Mouse (Mus musculus) stomach, embryonic 16.5 days (tissue): Measurements from ENCODE around the gene Gprasp2. TPM values are rescaled to one million over a fixed set of nuclear protein-coding genes. Genes with fewer than 3 reads are reported as not detected.
A peak's percentile ranks its signal among the peaks of the same experiment; 100 is the strongest.
"Not testable (repeated sequence)": the region's sequence is repeated elsewhere in the genome, so short reads cannot be mapped to it uniquely, and the experiment has no call there.

Source experiments
- ATAC-seq: fragments of 200-750 bp; cut with Nextera tagmentation; 2 replicates; pipeline ENCODE4 v1.8.0; 2017; ENCODE audit warnings: moderate number of reproducible peaks, moderate TSS enrichment; ENCODE audit not compliant: insufficient read depth, low FRiP score
- H3K27ac ChIP-seq: fragments of 300-500 bp; sonication (generic); 2 replicates; pipeline ENCODE4 v1.5.1; 2014; ENCODE audit warnings: low read length
- H3K27me3 ChIP-seq: fragments of 300-500 bp; sonication (generic); 2 replicates; pipeline ENCODE4 v1.6.1; 2014; ENCODE audit warnings: low read length, control low read depth, mixed read lengths; ENCODE audit not compliant: control insufficient read depth, insufficient read depth
- H3K36me3 ChIP-seq: fragments of 300-500 bp; sonication (generic); 2 replicates; pipeline ENCODE4 v1.6.1; 2014; ENCODE audit warnings: low read length; ENCODE audit not compliant: control insufficient read depth, insufficient read depth
- H3K4me1 ChIP-seq: fragments of 300-500 bp; sonication (generic); 2 replicates; pipeline ENCODE4 v1.6.1; 2014; ENCODE audit warnings: low read length, control low read depth, mixed read lengths; ENCODE audit not compliant: control insufficient read depth, insufficient read depth
- H3K4me2 ChIP-seq: fragments of 300-500 bp; sonication (generic); 2 replicates; pipeline ENCODE4 v1.6.1; 2014; ENCODE audit warnings: low read depth, low read length, mixed read lengths
- H3K4me3 ChIP-seq: fragments of 300-500 bp; sonication (generic); replicated peaks from 2 replicates; pipeline ENCODE4 v1.5.1; 2014; ENCODE audit warnings: mild to moderate bottlenecking, low read length
- H3K9ac ChIP-seq: fragments of 300-500 bp; sonication (generic); 2 replicates; pipeline ENCODE4 v1.6.1; 2014; ENCODE audit warnings: low read length
- H3K9me3 ChIP-seq: fragments of 300-500 bp; sonication (generic); replicated peaks from 2 replicates; pipeline ENCODE4 v1.6.1; 2016; ENCODE audit warnings: low read length, control low read depth; ENCODE audit not compliant: control insufficient read depth
- WGBS: fragments of 180-500 bp; shearing (Covaris S2); extraction: QIAGEN DNeasy Blood & Tissue Kit; methylation state at CpG from one replicate; pipeline ENCODE4 v1.1.7; 2014; 5-methylcytosine and 5-hydroxymethylcytosine counted together
- polyA plus RNA-seq: library from polyadenylated mRNA; unstranded; fragments of >200 nt; fragmentation: Nextera tagmentation; extraction: Ambion mirVana; gene quantifications from 2 replicates; pipeline ENCODE4 v1.2.1, GENCODE M21; 2015

The Gprasp2 gene
- 20.1 and 21.0 TPM in 2 replicates for polyA plus RNA-seq

DNA sequence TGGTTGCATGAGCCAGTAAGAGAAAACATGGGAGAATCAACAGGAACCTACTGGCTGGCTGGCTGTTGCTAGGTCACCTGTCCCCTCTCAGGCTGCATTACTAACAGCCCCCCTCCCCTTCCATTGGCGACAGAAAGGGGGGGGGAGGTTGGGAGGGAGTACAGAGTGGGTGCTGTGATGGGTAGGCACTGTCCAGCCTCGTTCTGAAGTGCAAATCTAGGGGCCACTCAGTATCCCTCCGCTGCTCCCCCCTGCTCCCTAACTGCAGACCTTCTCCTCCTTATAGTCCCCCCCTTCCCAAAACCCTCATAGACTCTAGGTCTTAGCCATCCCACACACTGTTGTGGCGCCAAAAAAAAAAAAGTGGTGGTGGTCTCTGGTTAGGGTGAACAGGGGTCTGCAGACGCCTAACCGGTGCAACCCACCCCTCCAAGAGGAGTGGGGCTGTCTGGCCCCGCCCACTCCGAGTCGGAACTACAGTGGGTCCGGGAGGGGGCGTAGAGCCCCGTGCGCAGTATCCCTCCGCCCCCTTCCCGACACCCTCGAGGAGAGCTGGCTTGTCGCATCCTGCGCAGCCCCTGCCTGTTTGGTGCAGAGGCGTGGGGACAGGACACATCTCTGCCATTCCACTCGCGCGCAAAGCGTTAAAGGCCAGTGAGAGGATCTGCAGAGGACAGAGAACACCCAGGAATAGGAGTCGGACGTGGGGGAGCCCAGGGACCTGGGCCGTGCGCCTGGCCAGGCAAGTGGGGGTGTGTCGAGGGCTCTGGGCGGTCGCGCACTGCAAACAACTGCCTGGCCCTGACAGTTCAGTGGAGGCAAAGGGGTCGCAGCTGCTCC is at the start of gene Gprasp2:
Gene Gprasp2, plus strand, starts transcription at position 514 of the 840 bp plus-strand sequence.
- H3K9ac ChIP-seq, result peak within 1 kb of the TSS; percentile 66
- H3K9me3 ChIP-seq, H3K36me3 ChIP-seq, H3K27ac ChIP-seq, H3K4me1 ChIP-seq, H3K27me3 ChIP-seq: not testable (repeated sequence)
- H3K4me2 ChIP-seq, result peak within 1 kb of the TSS; percentile 55
- WGBS, result 11% methylated on average over 20 of the region's 32 CpGs
- peak; percentile 89; the same call in 1 of the 2 replicates for ATAC-seq
- peak within 1 kb of the TSS; percentile 48 for H3K4me3 ChIP-seq

DNA sequence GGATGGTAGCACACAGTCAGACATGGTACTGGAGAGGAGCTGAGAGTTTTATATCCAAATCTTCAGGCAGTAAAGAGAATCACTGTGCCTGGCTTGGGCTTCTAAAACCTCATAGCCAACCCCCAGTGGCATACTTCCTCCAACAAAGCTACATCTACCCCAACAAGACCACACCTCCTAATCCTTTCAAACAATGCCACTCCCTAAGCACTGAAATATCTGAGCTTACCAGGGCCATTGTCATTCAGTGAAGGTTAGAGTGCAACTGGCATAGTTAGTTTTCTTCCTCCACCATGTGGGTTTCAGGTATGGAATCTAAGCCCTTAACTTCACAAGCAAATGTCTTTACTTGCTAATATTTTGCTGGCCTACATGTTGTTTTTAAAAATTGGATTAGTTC is 47.3 kb upstream of the Gprasp2 start:
- Histone ChIP-seq H3K36me3 (no peaks in the 10 kb centered on the region), H3K4me1 (no peaks in the 10 kb centered on the region), H3K27me3 (no peaks in the 10 kb centered on the region; the same call in 1 of the 2 replicates), H3K9me3 (no peaks in the 10 kb centered on the region), H3K27ac (no peak overlapping the region), H3K4me2 (no peak overlapping the region), H3K9ac (no peak overlapping the region), H3K4me3 (no peak overlapping the region)
- ATAC-seq, result no peak

DNA sequence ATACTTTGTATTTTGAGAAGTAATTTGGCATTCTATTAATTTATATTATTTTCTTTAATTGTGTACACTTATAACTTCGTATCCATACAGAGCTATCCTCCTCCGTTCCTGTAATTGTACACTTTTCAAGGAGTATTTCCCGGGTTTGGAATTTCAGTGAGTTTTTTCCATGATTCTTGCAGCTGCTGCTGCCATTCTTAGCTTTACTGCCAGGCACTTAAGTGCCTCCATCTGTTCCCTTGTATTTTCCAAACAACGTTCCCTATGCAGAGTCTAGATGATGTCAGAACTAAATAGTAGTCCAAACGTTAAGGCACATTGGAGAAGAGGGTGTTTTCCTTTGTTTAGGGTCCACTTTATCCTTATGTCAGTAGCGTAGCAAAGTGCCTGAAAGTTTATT is 46.5 kb upstream of the Gprasp2 start:
- ATAC-seq, result no peak
- WGBS, result 65% methylated on average over 6 of the region's 6 CpGs
- H3K4me1 ChIP-seq, result no peaks in the 10 kb centered on the region
- H3K36me3 ChIP-seq, result no peaks in the 10 kb centered on the region
- no peak overlapping the region for H3K4me2 ChIP-seq
- no peak overlapping the region for H3K27ac ChIP-seq
- no peak overlapping the region for H3K9ac ChIP-seq
- no peaks in the 10 kb centered on the region; the same call in 1 of the 2 replicates for H3K27me3 ChIP-seq
- H3K4me3 ChIP-seq, result no peak overlapping the region
- H3K9me3 ChIP-seq, result no peaks in the 10 kb centered on the region

DNA sequence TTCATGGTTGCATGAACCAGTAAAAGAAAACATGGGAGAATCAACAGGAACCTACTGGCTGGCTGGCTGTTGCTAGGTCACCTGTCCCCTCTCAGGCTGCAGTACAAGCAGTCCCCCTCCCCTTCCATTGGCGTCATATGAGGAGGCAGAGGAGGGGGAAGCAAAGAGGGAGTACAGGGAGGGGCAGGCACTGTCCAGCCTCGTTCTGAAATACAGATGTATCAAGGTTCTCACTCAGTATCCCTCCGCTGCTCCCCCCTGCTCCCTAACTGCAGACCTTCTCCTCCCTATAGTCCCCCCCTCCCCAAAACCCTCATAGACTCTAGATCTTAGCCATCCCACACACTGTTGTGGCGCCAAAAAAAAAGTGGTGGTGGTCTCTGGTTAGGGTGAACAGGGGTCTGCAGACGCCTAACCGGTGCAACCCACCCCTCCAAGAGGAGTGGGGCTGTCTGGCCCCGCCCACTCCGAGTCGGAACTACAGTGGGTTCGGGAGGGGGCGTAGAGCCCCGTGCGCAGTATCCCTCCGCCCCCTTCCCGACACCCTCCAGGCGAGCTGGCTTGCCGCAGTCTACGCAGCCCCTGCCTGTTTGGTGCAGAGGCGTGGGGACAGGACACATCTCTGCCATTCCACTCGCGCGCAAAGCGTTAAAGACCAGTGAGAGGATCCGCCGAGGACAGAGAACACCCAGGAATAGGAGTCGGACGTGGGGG is 43.1 kb upstream of the Gprasp2 start:
- not testable (repeated sequence) for H3K27ac ChIP-seq, H3K4me1 ChIP-seq, H3K27me3 ChIP-seq, H3K36me3 ChIP-seq, H3K9me3 ChIP-seq
- Histone ChIP-seq H3K4me3 (peak overlapping the region; percentile 57), H3K4me2 (peak overlapping the region; percentile 62), H3K9ac (peak overlapping the region; percentile 72)
- ATAC-seq, result peak; percentile 88
- WGBS, result 20% methylated on average over 19 of the region's 27 CpGs

DNA sequence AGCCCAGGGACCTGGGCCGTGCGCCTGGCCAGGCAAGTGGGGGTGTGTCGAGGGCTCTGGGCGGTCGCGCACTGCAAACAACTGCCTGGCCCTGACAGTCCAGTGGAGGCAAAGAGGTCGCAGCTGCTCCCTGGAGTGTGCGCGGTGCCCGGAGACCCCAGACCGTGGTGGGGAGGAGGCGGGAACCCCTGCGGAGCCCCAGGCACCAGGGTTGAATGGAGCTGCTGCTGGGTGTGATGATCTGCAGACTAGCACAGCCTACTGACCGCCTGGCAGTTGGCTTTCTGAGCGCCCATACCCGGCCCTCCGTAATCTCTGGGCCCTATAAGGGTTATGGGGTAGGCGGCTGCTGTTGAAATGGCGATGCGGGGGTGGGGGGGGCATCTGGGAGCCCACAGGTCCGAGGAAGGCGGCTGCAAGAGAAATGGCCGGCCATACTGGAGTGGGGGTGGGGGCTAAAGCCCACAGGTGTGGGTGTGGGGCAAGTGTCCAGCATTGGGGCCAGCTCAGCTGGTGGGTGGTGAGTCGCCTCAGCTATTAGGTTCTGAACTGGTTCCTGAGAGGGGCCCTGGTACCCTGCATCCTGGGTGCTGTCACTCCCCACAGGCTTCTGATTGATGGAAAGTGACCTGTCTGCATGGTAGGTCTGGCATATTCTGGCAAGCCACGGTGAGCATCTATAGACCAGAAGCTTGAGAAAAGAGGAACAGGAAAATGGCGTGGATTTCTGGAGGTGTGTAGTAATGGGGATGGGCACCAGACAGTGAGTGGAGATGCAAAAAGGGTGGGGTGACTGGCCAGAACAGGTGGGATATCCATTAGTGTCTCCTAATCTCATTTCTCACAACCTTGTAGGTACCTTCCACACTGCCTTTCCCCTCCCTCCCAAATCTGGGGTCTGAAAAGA is 42.3 kb upstream of the Gprasp2 start:
- WGBS, result 6% methylated on average over 16 of the region's 26 CpGs
- not testable (repeated sequence) for H3K36me3 ChIP-seq, H3K9me3 ChIP-seq, H3K27me3 ChIP-seq, H3K4me1 ChIP-seq, H3K27ac ChIP-seq
- Histone ChIP-seq H3K9ac (peak overlapping the region; percentile 72), H3K4me3 (peak overlapping the region; percentile 57), H3K4me2 (peak overlapping the region; percentile 62)
- ATAC-seq, result peak; percentile 68

DNA sequence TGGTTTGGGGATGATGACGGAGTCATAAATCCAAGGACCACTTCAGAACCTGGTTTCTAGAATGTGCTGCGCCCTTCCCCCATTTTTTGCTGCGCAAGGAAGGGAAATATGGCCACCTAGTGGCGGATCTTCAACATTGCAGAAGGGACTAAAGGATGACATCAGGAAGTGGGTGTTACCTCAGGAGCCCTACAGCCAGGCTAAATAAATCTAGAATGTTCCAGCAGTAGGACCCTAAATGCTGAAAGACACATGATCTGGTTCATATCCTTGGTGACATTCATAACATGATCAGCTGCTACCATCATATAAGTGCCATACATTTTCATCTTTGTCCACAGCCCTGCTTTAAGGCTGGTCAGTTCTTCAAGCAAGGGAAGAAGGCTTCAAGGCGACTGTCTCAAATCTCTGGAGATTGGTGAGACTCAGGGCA is 41.6 kb upstream of the Gprasp2 start, which contains the start of gene Bhlhb9:
Gene Bhlhb9, plus strand, starts transcription at position 383 of the 433 bp plus-strand sequence.
- H3K27me3 ChIP-seq, H3K4me1 ChIP-seq, H3K9me3 ChIP-seq, ATAC-seq, H3K27ac ChIP-seq, H3K36me3 ChIP-seq: not testable (repeated sequence)
- H3K4me2 ChIP-seq, result peak within 1 kb of the TSS; percentile 62
- peak within 1 kb of the TSS; percentile 72 for H3K9ac ChIP-seq
- H3K4me3 ChIP-seq, result peak within 1 kb of the TSS; percentile 57
- 0% methylated on average over 3 of the region's 5 CpGs for WGBS

DNA sequence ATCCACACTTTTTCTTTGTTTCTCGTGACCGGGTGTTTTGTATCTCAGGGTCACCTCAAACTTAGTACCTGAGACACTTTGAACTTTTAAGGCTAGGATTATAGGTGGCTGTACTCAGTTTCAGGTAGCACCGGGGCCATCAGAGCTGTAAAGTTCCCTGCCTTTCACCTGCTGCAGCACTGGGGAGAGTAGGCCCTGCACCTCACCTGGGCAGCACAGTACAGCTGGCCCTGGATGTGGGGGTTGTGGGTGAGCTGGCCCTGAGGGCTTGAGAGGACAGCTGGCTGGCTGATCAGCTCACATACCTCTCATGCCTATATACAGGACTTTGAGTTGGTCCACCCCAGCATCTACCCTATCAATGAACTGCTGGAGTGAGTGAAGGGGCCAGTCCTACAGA is 34.7 kb upstream of the Gprasp2 start:
- Histone ChIP-seq H3K9me3 (no peaks in the 10 kb centered on the region), H3K4me1 (no peaks in the 10 kb centered on the region), H3K4me3 (no peak overlapping the region), H3K4me2 (no peak overlapping the region), H3K36me3 (no peaks in the 10 kb centered on the region), H3K9ac (no peak overlapping the region), H3K27me3 (no peaks in the 10 kb centered on the region), H3K27ac (no peak overlapping the region)
- no peak for ATAC-seq
- WGBS, result 86% methylated on average over 3 of the region's 3 CpGs

DNA sequence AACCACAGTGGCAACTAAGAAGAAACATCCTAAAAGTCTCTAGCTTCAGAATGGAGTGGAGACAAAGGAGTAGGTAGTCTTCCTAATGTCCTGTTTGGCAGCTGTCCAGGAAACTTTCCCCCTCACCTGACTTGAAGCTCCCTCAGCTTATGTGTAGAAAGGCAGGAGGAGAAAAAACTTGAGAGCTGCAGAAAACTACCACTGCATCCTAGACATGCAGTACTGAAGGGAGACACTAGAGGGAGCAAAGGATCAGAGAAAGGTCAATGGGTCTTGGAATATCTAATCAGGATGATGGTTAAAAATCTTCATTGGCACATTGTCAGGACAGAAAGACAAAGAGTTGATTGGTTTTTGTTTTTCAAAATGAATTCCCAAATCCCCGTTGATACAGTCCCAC is 33.1 kb upstream of the Gprasp2 start:
- no peak for ATAC-seq
- 15% methylated on average over 1 of the region's 1 CpGs for WGBS
- no peak overlapping the region for H3K4me2 ChIP-seq
- no peaks in the 10 kb centered on the region for H3K4me1 ChIP-seq
- no peaks in the 10 kb centered on the region for H3K27me3 ChIP-seq
- no peak overlapping the region for H3K9ac ChIP-seq
- H3K4me3 ChIP-seq, result no peak overlapping the region
- H3K36me3 ChIP-seq, result no peaks in the 10 kb centered on the region
- H3K27ac ChIP-seq, result no peak overlapping the region
- H3K9me3 ChIP-seq, result no peaks in the 10 kb centered on the region
